Mouse (Mus musculus) myocyte (in vitro differentiated cells): ENCODE measurements around the gene D030056L22Rik. TPM values are rescaled to one million over a fixed set of nuclear protein-coding genes. Genes with fewer than 3 reads are reported as not detected.

Source experiments
- H3K27me3 ChIP-seq: one replicate; pipeline ENCODE4 v1.6.1; 2011; ENCODE audit not compliant: control insufficient read depth, insufficient read depth, insufficient read length
- H3K36me3 ChIP-seq: one replicate; pipeline ENCODE4 v1.6.1; 2011; ENCODE audit not compliant: control insufficient read depth, insufficient read depth
- H3K4me2 ChIP-seq: one replicate; pipeline ENCODE4 v1.6.1; 2011; ENCODE audit warnings: low read depth, control low read depth
- H3K4me3 ChIP-seq: one replicate; pipeline ENCODE4 v1.5.1; 2011; ENCODE audit warnings: mild to moderate bottlenecking, control low read depth, moderate library complexity
- H3K79me2 ChIP-seq: one replicate; pipeline ENCODE4 v1.6.1; 2011; ENCODE audit not compliant: control insufficient read depth, insufficient read depth
- H3ac ChIP-seq: one replicate; pipeline ENCODE4 v1.6.1; 2011; ENCODE audit not compliant: control insufficient read depth, insufficient read length
- CEBPB ChIP-seq: IDR thresholded peaks from 2 replicates; pipeline ENCODE4 v1.6.1; 2011; ENCODE audit warnings: mild to moderate bottlenecking, moderate library complexity; ENCODE audit not compliant: poor library complexity, insufficient read depth, severe bottlenecking
- E2F4 ChIP-seq: IDR thresholded peaks from one replicate; pipeline ENCODE4 v1.6.1; 2011; ENCODE audit warnings: mild to moderate bottlenecking, control low read depth, moderate library complexity; ENCODE audit not compliant: insufficient read depth
- MAX ChIP-seq: IDR thresholded peaks from one replicate; pipeline ENCODE4 v1.6.1; 2011; ENCODE audit warnings: low read depth, mild to moderate bottlenecking, control low read depth
- MYOD1 ChIP-seq, 3 experiments: IDR thresholded peaks; one replicate each; pipeline ENCODE4 v1.6.1; 2011; ENCODE audit warnings: control low read depth in 2 of 3, low read depth in 2 of 3, mild to moderate bottlenecking in 2 of 3, moderate library complexity in 1 of 3; ENCODE audit not compliant: insufficient read length in 2 of 3, control insufficient read depth in 1 of 3
- MYOG ChIP-seq, 3 experiments: IDR thresholded peaks; one replicate each; pipeline ENCODE4 v1.6.1; 2011; ENCODE audit warnings: control low read depth in 2 of 3, low read depth in 2 of 3, mild to moderate bottlenecking in 2 of 3; ENCODE audit not compliant: insufficient read length in 2 of 3, control insufficient read depth in 1 of 3, insufficient read depth in 1 of 3
- POLR2A ChIP-seq: IDR thresholded peaks from one replicate; pipeline ENCODE4 v1.6.1; 2011; ENCODE audit warnings: low read depth, mild to moderate bottlenecking, control low read depth, moderate library complexity; ENCODE audit not compliant: insufficient read length
- POLR2AphosphoS2 ChIP-seq: IDR thresholded peaks from one replicate; pipeline ENCODE4 v1.6.1; 2011; ENCODE audit warnings: low read depth, control low read depth; ENCODE audit not compliant: insufficient read length
- REST ChIP-seq: IDR thresholded peaks from one replicate; pipeline ENCODE4 v1.6.1; 2011; ENCODE audit warnings: mild to moderate bottlenecking, control low read depth, moderate library complexity; ENCODE audit not compliant: insufficient read depth, insufficient read length
- SRF ChIP-seq: IDR thresholded peaks from one replicate; pipeline ENCODE4 v1.6.1; 2011; ENCODE audit warnings: low read depth; ENCODE audit not compliant: control insufficient read depth, insufficient read length
- TCF12 ChIP-seq: IDR thresholded peaks from one replicate; pipeline ENCODE4 v1.6.1; 2011; ENCODE audit warnings: mild to moderate bottlenecking, control low read depth; ENCODE audit not compliant: poor library complexity, insufficient read depth, severe bottlenecking
- TCF3 ChIP-seq: IDR thresholded peaks from one replicate; pipeline ENCODE4 v1.6.1; 2011; ENCODE audit warnings: low read depth, control low read depth; ENCODE audit not compliant: insufficient read length
- USF1 ChIP-seq: IDR thresholded peaks from one replicate; pipeline ENCODE4 v1.6.1; 2011; ENCODE audit warnings: low read depth, mild to moderate bottlenecking, control low read depth, moderate library complexity
- polyA plus RNA-seq: library from polyadenylated mRNA; unstranded; fragments of >200 nt; fragmentation: generic; extraction: Trizol; gene quantifications from one replicate; pipeline ENCODE4 v1.2.1, GENCODE M21; 2012; ENCODE audit warnings: missing spikeins

D030056L22Rik gene
- polyA plus RNA-seq, 1 experiment: 10.4 TPM

DNA sequence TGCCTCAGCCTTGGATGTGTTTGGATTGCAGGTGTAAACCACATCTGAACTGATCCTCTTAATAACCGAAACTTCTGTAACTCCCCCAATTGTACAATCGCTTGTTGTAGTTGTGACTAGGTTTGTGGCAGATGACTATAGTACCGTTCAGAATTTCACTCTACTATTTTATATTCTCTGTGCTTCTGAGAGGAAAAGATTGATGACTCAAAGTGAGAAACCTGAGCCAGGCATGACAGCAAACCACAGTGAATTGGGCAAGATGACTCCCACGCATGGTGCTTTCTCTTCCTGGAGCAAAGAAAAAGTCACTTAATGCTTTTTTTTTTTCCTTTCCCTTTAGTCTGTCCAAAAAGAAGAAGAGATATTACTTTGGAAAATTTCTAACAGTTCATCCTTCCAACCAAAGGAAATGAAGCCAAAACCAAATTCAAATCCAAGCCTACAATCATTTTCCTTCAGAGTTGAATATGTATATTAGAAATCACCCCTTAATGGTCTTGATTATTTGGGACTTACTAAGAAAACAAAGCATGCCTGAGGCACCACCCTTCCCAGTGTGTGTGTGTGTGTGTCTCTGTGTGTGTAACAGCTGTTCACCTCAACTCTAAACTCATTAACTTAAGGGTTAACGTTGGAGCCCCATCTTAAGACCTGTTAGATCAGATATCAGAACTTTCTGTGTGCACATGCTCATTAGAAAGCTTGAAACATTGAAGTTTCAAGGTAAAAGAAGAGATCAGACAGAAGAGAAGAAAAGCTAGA lies 33.8 kb downstream of the D030056L22Rik start:
- H3K79me2 ChIP-seq: no peaks in the 10 kb centered on the region
- TF ChIP-seq MYOD1 (IDR thresholded peaks at IDR 0.05; ENCODE audit: control insufficient read depth in 1 of 3, insufficient read length in 2 of 3, low read depth in 2 of 3) (peak in 2 of 3 experiments; percentile 62 to 65), CEBPB (peak; percentile 99), REST (no peak), MAX (no peak)
- peak overlapping the region; percentile 2 for H3K4me3 ChIP-seq
- no peaks in the 10 kb centered on the region for H3K27me3 ChIP-seq
- no peaks in the 10 kb centered on the region for H3K36me3 ChIP-seq
- H3K4me2 ChIP-seq: peak overlapping the region; percentile 87
- H3ac ChIP-seq: no peak overlapping the region

DNA sequence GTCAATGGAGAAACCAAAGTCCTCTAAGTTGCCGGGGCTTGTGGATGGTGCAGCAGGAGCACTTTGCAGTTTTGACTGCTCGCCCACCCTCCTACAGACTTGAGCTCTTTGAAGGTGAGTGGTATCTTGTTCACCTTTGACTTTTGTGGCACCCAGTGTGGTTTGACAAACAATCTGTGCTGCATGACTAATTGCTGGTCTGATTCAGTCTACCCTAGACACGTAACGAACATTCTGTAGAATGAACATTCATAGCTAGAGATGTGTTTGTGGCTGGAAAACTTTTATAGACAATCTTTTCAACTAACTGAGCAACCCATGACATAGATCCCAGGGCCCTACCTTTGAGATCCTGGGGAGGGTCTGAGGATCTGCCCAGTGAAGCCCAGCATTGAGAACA lies 34.4 kb downstream of the D030056L22Rik start:
- no peaks in the 10 kb centered on the region for H3K79me2 ChIP-seq
- no peak overlapping the region for H3K4me3 ChIP-seq
- no peaks in the 10 kb centered on the region for H3K36me3 ChIP-seq
- no peaks in the 10 kb centered on the region for H3K27me3 ChIP-seq
- H3K4me2 ChIP-seq: peak overlapping the region; percentile 87
- TF ChIP-seq REST: no peak
- no peak for TF ChIP-seq MYOG (IDR thresholded peaks at IDR 0.05; ENCODE audit: control insufficient read depth in 1 of 3, insufficient read depth in 1 of 3, insufficient read length in 2 of 3, low read depth in 2 of 3)
- H3ac ChIP-seq: no peak overlapping the region

DNA sequence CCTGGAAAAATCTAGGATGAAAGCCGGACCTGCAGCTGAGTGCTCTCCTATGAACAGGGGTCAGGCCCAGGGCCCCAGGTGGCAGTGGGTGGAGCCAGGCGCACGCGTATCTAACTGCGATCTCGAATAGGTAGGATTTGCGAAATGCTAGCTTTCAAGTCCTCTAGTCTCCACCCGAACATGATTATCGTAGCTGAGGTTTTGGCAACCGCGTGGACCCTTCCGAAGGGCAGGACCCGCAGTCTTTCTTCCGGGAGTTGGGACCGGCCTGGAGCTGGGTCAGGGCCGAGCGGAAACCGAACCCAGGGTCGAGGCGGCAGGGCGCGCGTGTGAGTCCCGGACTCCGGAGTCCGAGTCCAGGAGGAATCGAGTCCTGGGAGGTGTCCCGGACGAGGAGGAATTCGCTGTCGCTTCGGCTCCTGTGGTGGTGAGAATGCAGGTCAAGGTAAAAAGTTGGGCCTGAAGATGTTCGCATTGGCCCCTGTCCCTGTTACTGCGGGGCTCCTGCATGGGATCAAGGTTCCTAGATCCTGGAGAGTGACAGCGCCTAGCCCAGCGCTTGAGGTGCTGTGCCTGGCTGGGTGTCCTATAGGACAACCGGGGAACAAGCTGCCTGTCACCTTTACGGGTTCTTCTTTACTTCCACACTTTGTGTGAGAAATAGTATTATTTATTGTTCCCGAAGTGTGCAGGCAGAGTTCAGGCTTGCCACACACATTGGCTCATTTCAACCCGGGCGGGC lies 36.8 kb downstream of the D030056L22Rik start, which contains the start of gene Trpm6:
Trpm6 (plus strand) TSS at position 386 of the 742 bp plus-strand sequence.
- Histone ChIP-seq H3ac (no peak within 1 kb of the TSS), H3K4me3 (no peak within 1 kb of the TSS), H3K36me3 (no peaks in the 10 kb centered on the region), H3K79me2 (no peaks in the 10 kb centered on the region), H3K27me3 (no peaks in the 10 kb centered on the region), H3K4me2 (no peak within 1 kb of the TSS)
- TF ChIP-seq MYOD1 (IDR thresholded peaks at IDR 0.05; ENCODE audit: control insufficient read depth in 1 of 3, insufficient read length in 2 of 3, low read depth in 2 of 3) (no peak), TCF12 (no peak), SRF (no peak), POLR2A (no peak), USF1 (no peak), E2F4 (no peak), POLR2AphosphoS2 (no peak), TCF3 (no peak), MYOG (IDR thresholded peaks at IDR 0.05; ENCODE audit: control insufficient read depth in 1 of 3, insufficient read depth in 1 of 3, insufficient read length in 2 of 3, low read depth in 2 of 3) (no peak), REST (no peak), MAX (no peak), CEBPB (no peak)

DNA sequence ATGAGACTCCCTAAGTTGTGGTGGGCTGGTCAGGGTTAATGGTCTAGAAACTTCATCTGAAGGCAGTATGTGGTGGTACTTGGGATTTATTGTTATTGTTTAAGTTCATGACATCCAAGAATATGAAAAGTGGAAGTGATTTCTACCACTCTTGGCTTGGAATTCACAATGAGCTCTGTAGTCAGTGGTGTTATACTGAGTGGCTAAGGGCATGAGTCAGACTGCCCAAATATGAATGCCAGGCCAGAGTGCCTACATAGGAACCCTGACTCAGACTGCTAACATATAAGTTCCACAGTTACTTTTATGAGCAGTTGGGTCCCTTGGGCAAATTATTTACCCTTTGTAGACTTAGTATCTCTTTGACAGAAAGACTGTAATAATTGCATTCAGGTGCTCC lies 44.2 kb downstream of the D030056L22Rik start:
- Histone ChIP-seq H3K36me3 (no peaks in the 10 kb centered on the region), H3K79me2 (no peaks in the 10 kb centered on the region), H3ac (no peak overlapping the region), H3K4me2 (peak overlapping the region; percentile 19), H3K27me3 (no peaks in the 10 kb centered on the region), H3K4me3 (no peak overlapping the region)
- no peak for TF ChIP-seq SRF

DNA sequence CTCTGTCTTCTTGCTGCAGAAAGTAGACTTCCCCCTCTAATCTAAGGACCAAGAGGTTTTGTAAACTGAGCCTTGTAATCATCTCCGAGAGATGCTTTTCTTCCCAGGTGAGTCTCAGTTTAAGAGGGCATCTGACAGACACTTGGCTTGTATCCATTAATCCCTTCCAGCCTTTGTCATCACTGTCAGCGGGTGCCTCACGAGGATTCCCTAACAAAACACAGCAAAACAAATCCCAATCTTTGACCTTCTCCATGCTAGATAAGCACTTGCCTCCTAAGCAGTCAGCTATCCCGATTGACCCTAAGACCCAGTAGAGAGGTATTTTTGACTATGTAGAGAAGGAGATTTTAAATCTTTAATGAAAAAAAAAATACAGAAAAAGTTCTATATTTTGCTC lies 44.7 kb downstream of the D030056L22Rik start:
- no peak overlapping the region for H3ac ChIP-seq
- no peak overlapping the region for H3K4me3 ChIP-seq
- H3K27me3 ChIP-seq: no peaks in the 10 kb centered on the region
- H3K79me2 ChIP-seq: no peaks in the 10 kb centered on the region
- TF ChIP-seq TCF3: no peak
- no peak for TF ChIP-seq MYOG (IDR thresholded peaks at IDR 0.05; ENCODE audit: control insufficient read depth in 1 of 3, insufficient read depth in 1 of 3, insufficient read length in 2 of 3, low read depth in 2 of 3)
- TF ChIP-seq CEBPB: no peak
- no peak for TF ChIP-seq REST
- TF ChIP-seq SRF: no peak
- TF ChIP-seq MAX: no peak
- no peak overlapping the region for H3K4me2 ChIP-seq
- H3K36me3 ChIP-seq: no peaks in the 10 kb centered on the region

DNA sequence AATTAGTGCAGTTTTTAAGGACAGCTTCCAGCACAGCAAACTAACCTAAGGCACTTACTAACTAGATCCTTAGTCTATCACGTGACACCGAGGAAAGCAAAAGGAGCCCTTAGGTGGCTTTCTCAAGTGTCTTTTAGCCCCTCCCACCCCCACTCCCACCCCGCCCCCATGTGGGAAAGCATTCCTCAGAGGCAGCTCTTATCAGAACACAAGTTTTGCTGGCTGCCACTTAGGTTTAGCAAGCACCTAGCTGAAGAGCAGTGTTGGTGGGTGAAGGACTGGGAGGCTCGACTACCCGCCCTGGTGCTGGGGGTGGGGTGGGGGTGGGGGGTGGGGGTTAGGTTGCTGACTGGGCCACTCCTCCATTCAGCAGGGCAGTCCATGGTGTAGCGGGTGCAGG lies 45.3 kb downstream of the D030056L22Rik start:
- no peaks in the 10 kb centered on the region for H3K79me2 ChIP-seq
- H3K4me2 ChIP-seq: no peak overlapping the region
- no peak for TF ChIP-seq CEBPB
- peak; percentile 47 for TF ChIP-seq USF1
- no peaks in the 10 kb centered on the region for H3K27me3 ChIP-seq
- H3ac ChIP-seq: no peak overlapping the region
- no peak overlapping the region for H3K4me3 ChIP-seq
- H3K36me3 ChIP-seq: no peaks in the 10 kb centered on the region
